Comparison of ENCODE assay signal across 14 mouse cellular contexts in the genomic region with DNA sequence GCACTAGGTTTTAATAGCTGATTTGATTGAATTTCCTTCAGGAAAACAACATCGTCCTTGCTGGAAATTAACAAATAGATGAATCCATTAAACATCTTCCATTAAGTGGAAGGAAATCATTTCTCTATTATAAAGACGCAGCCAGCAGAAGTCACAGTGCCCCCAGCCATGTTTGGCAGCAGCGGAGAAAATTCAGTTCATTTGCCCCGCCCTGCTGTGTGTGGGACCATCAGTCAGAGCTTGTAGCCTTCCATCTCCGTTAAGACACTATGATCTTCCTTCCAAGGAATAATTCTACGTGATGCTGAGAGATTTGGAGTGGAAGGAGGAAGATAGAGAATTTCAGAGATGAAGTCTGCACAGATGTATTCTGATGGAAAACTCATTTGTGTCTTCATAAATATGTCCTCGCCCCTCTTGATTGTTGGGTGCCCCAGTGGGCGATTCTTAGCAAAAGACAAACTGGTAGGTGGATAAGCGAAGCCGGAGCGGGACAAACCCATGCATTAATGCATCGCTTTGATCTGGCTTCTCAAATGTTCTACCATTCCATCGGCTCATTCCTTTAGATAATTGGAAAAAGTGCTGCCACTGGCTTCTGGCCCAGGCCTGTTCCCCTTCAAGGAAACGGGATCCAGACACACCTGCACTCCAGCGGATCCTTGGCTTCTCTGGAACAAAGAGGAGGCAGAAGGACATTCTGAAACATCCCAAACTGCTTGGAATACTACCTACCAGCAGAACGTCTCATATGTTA. TPM values are rescaled to one million over a fixed set of nuclear protein-coding genes. Genes with fewer than 3 reads are reported as not detected.
DNase-seq lines count a peak whose midpoint lies in the region; ATAC-seq and TF ChIP-seq lines count a peak whose summit lies in the region.
"Had no signal": no experiment of that assay in that cellular context is flagged by ENCODE, and none has a peak within 500 bp of the region (broad histone marks: within the 10 kb centered on the region; RNA-seq: fewer than 3 reads in every experiment).

No protein-coding gene starts in this region.

- TF ChIP-seq POLR2A in cerebellum, adult 2 months (IDR thresholded peaks at IDR 0.05; ENCODE audit: borderline replicate concordance, insufficient read depth, low read length), result no peak

- no peak overlapping the region for H3K9ac ChIP-seq in hindbrain, embryonic 12.5 days
- H3K9ac ChIP-seq in hindbrain, embryonic 11.5 days (ENCODE audit: low read depth, low read length), result no peak overlapping the region
- H3K9ac ChIP-seq in midbrain, embryonic 15.5 days, result no peak overlapping the region
- H3K9ac ChIP-seq: embryonic facial prominence, embryonic 15.5 days; intestine, embryonic 15.5 days; liver, embryonic 12.5 days had no signal

- H3K27me3 ChIP-seq in cerebellum, adult 2 months (ENCODE audit: control insufficient read depth, insufficient read depth, low read length), result no peaks in the 10 kb centered on the region
- no peaks in the 10 kb centered on the region for H3K27me3 ChIP-seq in hindbrain, embryonic 12.5 days
- H3K27me3 ChIP-seq in hindbrain, embryonic 11.5 days (ENCODE audit: control insufficient read depth, insufficient read depth, low read length), result no peaks in the 10 kb centered on the region
- H3K27me3 ChIP-seq in midbrain, embryonic 15.5 days (replicated peaks), result no peaks in the 10 kb centered on the region
- H3K27me3 ChIP-seq: embryonic facial prominence, embryonic 15.5 days; intestine, embryonic 15.5 days had no signal

- H3K36me3 ChIP-seq in hindbrain, embryonic 12.5 days, result no peaks in the 10 kb centered on the region
- H3K36me3 ChIP-seq in hindbrain, embryonic 11.5 days (ENCODE audit: control insufficient read depth, insufficient read depth, low read length), result no peaks in the 10 kb centered on the region
- H3K36me3 ChIP-seq in midbrain, embryonic 15.5 days (replicated peaks), result no peaks in the 10 kb centered on the region
- H3K36me3 ChIP-seq: embryonic facial prominence, embryonic 15.5 days; intestine, embryonic 15.5 days; liver, embryonic 12.5 days had no signal

- 76% methylated on average over 16 of the region's 16 CpGs for WGBS in cerebellum, adult 2 months
- 72% methylated on average over 16 of the region's 16 CpGs for WGBS in hindbrain, embryonic 12.5 days
- 79% methylated on average over 16 of the region's 16 CpGs for WGBS in hindbrain, embryonic 11.5 days
- 66% methylated on average over 16 of the region's 16 CpGs for WGBS in midbrain, embryonic 15.5 days

- no peak overlapping the region for H3K4me2 ChIP-seq in hindbrain, embryonic 12.5 days (replicated peaks)
- H3K4me2 ChIP-seq in hindbrain, embryonic 11.5 days (replicated peaks; ENCODE audit: low read depth, low read length), result no peak overlapping the region
- no peak overlapping the region for H3K4me2 ChIP-seq in midbrain, embryonic 15.5 days
- H3K4me2 ChIP-seq: embryonic facial prominence, embryonic 15.5 days; intestine, embryonic 15.5 days; liver, embryonic 12.5 days had no signal

- no peak overlapping the region for H3K4me3 ChIP-seq in cerebellum, adult 2 months (replicated peaks; ENCODE audit: insufficient read depth, low read depth, low read length)
- H3K4me3 ChIP-seq in hindbrain, embryonic 12.5 days, result no peak overlapping the region
- H3K4me3 ChIP-seq in hindbrain, embryonic 11.5 days (ENCODE audit: low read depth, low read length), result no peak overlapping the region
- H3K4me3 ChIP-seq in midbrain, embryonic 15.5 days, result no peak overlapping the region
- H3K4me3 ChIP-seq: embryonic facial prominence, embryonic 15.5 days; intestine, embryonic 15.5 days; liver, embryonic 12.5 days had no signal

- ATAC-seq in hindbrain, embryonic 12.5 days (ENCODE audit: low FRiP score), result no peak
- no peak for ATAC-seq in hindbrain, embryonic 11.5 days (ENCODE audit: low FRiP score)
- no peak for ATAC-seq in midbrain, embryonic 15.5 days (replicated peaks)
- ATAC-seq in erythroblast, adult 5-6 weeks (replicated peaks; ENCODE audit: low FRiP score, poor library complexity, severe bottlenecking), result no peak
- ATAC-seq: intestine, embryonic 15.5 days; liver, embryonic 12.5 days had no signal

- no peak overlapping the region for H3K27ac ChIP-seq in cerebellum, adult 2 months (ENCODE audit: insufficient read depth, low read length)
- H3K27ac ChIP-seq in hindbrain, embryonic 12.5 days, result peak overlapping the region; percentile 48
- H3K27ac ChIP-seq in hindbrain, embryonic 11.5 days (ENCODE audit: low read depth, low read length), result no peak overlapping the region
- peak overlapping the region; percentile 59 for H3K27ac ChIP-seq in midbrain, embryonic 15.5 days
- H3K27ac ChIP-seq: embryonic facial prominence, embryonic 15.5 days; intestine, embryonic 15.5 days; liver, embryonic 12.5 days had no signal

- no peak for TF ChIP-seq CTCF in cerebellum, adult 2 months (IDR thresholded peaks at IDR 0.05; ENCODE audit: borderline replicate concordance, insufficient read depth, low read depth, low read length)

- no peaks in the 10 kb centered on the region for H3K9me3 ChIP-seq in hindbrain, embryonic 12.5 days (replicated peaks)
- no peaks in the 10 kb centered on the region for H3K9me3 ChIP-seq in hindbrain, embryonic 11.5 days (ENCODE audit: control insufficient read depth, low read length)
- H3K9me3 ChIP-seq in midbrain, embryonic 15.5 days, result no peaks in the 10 kb centered on the region
- H3K9me3 ChIP-seq: embryonic facial prominence, embryonic 15.5 days; intestine, embryonic 15.5 days; liver, embryonic 12.5 days had no signal

- peak; percentile 80 to 86 for DNase-seq in cerebellum, postnatal 10 days
- DNase-seq in cerebellum, adult 2 months, result no peak
- DNase-seq in hindbrain, embryonic 11.5 days (ENCODE audit: low spot score), result no peak
- peak; percentile 27 to 76 for DNase-seq in heart, adult 9 months (ENCODE audit: low spot score in 2 of 2)
- no peak for DNase-seq in adrenal gland, adult (ENCODE audit: inconsistent age in 2 of 2, low spot score in 1 of 2)
- DNase-seq: cerebellum, adult 18-20 months; kidney, postnatal 14 days; lung, postnatal 10 days had no signal

- H3K4me1 ChIP-seq in cerebellum, adult 2 months (ENCODE audit: control insufficient read depth, insufficient read depth, low read length), result peaks cover 19% of the 10 kb centered on the region; the same call in 1 of the 2 replicates
- H3K4me1 ChIP-seq in hindbrain, embryonic 12.5 days, result no peaks in the 10 kb centered on the region
- H3K4me1 ChIP-seq in hindbrain, embryonic 11.5 days (replicated peaks; ENCODE audit: control insufficient read depth, insufficient read depth, low read length), result no peaks in the 10 kb centered on the region
- peaks cover 8% of the 10 kb centered on the region; the same call in 1 of the 2 replicates for H3K4me1 ChIP-seq in midbrain, embryonic 15.5 days
- H3K4me1 ChIP-seq: intestine, embryonic 15.5 days; liver, embryonic 12.5 days had no signal

RNA-seq across cellular contexts. Expression of gene Kctd3, which starts 59.7 kb away (rescaled TPM):
- polyA plus RNA-seq in cerebellum, adult 2 months (2012; rRNA removed), result 96.6 and 99.9 TPM in 2 replicates
- 40.3 and 43.3 TPM in 2 replicates for polyA plus RNA-seq in hindbrain, embryonic 12.5 days (2016; fragmentation: Nextera tagmentation; extraction: Ambion mirVana)
- 36.7 and 39.7 TPM in 2 replicates for polyA plus RNA-seq in hindbrain, embryonic 11.5 days (2014; fragmentation: Nextera tagmentation; extraction: Ambion mirVana)
- 51.5 and 54.5 TPM in 2 replicates for polyA plus RNA-seq in midbrain, embryonic 15.5 days (2015; fragmentation: Nextera tagmentation; extraction: Ambion mirVana)
- 2.3 and 3.8 TPM in 2 replicates for total RNA-seq in erythroblast, adult 5-6 weeks (2015; ENCODE audit: low replicate concordance)
- 4.6 and 8.1 TPM in 2 replicates for total RNA-seq in erythroblast, adult 5-6 weeks (2017; ENCODE audit: low replicate concordance)

Comparison
In these comparisons a context has a peak if more than half of its experiments do, and no peak if none do; other contexts are left out.
1. DNase-seq: peak in cerebellum, postnatal 10 days (2 of 2) and heart, adult 9 months (2 of 2); none in cerebellum, adult 2 months (0 of 2), hindbrain, embryonic 11.5 days (single experiment) and adrenal gland, adult (0 of 2).
2. H3K27ac ChIP-seq: peak in hindbrain, embryonic 12.5 days (single experiment) and midbrain, embryonic 15.5 days (single experiment); none in cerebellum, adult 2 months (single experiment) and hindbrain, embryonic 11.5 days (single experiment).